Mouse (Mus musculus): Measurements from ENCODE around the gene Trpm8. TPM values are rescaled to one million over a fixed set of nuclear protein-coding genes. Genes with fewer than 3 reads are reported as not detected.

Gene Trpm8
- total RNA-seq, 2 experiments from 2014 or later: 0.26 to 0.30 TPM

DNA sequence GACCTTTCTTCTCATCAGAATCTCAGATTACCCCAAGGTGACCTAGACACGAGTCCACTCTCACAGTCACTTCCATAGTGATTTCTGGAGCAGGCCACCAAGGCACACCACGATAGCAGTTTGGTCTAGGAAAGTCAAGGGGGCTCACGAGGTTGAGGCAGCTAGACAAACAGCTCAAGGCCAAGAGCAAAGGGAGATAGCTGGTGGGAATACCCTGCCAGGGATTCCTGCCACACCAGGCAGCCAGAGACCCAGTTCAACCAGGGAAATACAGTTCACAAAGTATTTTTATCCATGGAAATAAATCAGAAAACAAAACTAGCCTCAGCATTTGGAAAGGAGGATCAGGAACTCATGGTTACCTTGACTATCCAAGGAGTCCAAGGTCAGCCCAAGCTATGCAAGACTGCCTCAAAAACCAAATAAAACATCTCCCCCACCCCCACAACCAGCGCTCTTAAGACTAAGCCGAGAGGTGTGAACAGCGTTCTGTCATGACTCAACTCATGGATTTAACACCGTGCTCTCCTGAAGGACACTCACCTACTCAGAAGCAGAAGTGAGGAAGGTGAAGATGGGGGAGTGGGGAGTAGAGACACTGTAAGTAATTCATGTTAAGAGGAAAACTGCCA is 13.1 kb upstream of the Trpm8 start:
- no peak for DNase-seq (ENCODE audit: low spot score in 2 of 2)

DNA sequence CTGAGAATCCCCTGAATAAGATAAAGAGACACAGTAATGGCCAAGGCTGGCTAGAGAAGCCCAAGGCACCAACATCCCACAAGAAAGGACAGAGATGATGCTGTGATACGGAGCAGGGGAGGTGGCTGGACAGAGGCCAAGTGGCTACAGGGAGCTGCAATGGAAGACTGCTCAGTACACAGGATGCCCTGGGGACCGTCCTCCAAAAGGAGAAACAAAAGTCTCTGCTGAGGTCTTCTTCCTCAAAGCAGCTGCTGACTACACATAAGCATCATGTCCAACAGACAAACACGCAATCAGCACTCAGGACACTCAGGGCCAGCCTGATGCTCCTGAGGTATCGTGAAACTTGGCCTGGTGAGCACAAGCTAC is 12.6 kb upstream of the Trpm8 start:
- DNase-seq (ENCODE audit: low spot score in 2 of 2): no peak

DNA sequence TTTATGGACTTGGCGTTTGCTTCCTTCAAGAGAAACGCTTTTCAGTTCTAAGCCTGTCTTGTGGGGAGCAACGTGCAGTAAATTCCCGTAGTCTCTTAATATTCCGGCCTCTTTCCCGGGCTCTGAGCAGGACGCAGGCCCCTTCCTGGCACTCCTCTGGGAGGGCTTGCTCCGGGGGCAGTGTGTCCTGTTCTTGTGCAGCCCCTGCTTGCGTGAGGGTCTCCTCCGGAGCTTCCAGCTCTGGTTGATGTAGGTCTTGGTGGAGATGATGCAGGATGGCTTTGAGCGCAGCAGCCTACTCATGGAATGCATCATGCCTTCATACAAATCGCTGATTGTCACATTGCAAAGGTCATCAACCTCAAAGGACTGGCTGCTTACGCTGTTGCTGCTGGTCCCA is 11.3 kb upstream of the Trpm8 start:
- DNase-seq (ENCODE audit: low spot score in 2 of 2): no peak

DNA sequence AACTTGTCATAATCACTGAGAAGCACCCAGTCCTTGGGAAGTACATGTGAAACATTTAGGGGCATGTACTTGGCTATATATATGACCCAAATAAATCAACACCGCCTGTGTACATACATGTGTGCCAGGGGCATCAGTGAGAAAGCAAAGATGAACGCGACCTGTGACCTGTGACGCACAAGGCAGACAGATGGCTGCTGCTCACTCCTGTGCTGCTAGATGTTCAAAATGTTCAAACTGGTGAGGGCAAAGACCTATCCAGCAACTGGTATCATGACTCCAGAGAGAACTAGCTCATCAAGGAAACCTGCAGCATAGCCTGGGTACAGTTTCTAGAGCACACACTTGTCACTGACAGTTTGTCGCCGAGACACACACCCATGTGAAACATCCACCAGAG is 10.0 kb upstream of the Trpm8 start:
- no peak for DNase-seq (ENCODE audit: low spot score in 2 of 2)

DNA sequence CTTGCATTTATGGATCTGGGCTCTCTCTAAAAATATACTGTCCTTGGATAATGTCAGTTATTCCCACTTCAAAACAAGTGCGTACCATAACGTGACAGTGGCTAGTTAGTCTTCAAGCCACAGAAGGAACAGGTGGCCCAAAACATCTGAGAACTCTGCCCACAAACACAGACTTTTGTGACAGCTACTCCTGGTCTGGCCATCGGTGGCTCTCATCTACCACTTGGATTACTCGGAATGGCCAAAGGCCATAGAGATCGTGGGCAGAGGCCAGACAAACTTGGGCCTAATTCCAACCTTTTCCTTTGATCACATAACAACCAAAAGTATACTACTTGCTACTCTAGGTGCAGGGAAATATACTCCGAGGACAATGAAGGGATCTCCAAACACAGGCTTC is 9.4 kb upstream of the Trpm8 start:
- no peak for DNase-seq (ENCODE audit: low spot score in 2 of 2)

DNA sequence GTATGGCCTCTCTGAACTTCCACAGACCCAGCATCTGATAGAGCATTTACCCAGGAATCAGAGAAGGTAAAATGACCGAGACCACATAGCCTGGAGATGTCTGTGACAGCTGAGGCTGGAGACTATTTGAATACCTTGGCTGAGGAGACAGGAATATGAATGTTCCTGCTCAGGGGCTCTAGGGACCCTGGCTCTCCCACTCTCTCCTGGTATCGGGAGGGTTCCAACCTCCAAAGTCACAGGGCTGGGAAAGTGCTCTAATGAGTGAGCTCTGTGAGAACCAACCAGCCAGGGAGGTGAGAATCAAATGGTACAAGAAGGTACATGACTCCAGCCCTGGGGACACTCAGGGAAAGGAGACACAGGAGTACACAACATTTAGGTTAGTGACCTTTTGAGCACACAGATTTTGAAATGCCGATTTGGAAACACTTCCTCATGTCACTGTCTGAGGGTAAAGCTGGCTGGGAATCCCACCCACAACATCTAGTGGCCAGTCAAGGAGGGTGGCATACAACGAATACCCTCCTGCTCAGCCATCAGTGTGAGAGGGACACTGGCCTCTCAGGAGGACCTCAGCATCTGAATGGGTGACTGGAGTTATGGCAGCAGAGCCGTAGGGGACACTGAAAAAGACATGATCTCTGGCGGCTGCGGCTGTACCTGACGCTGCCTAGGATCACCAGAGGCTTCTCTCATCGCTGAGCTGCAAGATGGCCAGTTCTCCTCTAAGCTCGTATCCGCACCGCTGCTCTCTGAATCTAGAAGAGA is 7.7 kb upstream of the Trpm8 start:
- no peak for DNase-seq (ENCODE audit: low spot score in 2 of 2)

DNA sequence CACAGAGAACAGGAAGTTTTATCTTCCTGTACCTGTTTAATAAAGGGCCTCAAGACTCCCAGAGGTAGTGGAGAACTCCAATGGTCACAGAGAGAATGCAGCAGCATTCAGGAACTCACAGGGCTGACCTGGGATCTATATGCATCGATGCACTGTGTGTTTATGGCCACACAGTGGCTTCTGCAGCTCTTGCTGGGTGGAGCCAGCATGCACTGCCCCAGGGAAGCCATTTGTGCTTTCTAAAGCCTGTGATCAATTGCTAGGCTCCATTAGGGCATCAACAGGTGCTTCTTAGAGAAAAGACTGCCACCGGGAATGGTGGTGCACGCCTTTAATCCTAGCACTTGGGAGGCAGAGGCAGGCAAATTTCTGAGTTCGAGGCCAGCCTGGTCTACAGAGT is 4.6 kb upstream of the Trpm8 start:
- no peak for DNase-seq (ENCODE audit: low spot score in 2 of 2)

DNA sequence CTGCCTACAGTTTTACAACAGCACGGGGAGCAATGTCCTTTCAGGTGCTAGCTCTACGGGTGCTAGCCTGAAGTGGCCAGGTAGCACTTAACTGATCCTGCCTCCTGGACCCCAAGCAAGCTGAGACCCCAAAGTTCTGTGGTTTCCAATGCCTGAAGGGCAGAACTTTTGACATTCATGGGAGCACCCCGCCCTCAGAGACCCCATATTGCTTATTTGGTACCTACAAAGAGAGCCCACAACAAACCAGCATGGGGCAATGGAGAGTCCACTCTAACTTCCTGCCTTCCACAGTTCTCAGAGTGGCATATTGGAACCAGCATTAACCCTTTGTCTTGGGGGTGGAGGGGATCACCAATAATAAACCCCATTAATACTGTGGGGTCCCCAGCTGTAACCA is 4.1 kb upstream of the Trpm8 start:
- peak in 1 of 2 experiments; percentile 3 for DNase-seq (ENCODE audit: low spot score in 2 of 2)

DNA sequence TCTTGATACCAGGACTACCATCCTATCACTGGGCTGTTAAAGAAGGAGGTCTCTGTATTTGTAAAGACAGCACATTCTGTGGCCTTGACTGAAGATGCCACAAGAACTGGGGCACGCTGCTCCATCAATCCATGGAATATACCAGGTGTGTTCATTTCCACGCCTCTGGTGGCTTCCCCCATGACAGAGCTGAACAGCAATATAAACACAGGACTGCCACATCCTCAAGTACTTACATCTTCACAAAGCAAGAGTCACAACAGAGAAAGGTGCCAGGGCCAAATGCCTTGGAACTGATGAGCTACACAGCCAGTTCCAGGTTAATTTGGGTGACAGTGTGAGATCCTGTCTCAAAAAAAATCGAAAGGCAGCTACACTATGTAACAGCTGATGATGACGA is 3.6 kb upstream of the Trpm8 start:
- peak in 1 of 2 experiments; percentile 5 for DNase-seq (ENCODE audit: low spot score in 2 of 2)

DNA sequence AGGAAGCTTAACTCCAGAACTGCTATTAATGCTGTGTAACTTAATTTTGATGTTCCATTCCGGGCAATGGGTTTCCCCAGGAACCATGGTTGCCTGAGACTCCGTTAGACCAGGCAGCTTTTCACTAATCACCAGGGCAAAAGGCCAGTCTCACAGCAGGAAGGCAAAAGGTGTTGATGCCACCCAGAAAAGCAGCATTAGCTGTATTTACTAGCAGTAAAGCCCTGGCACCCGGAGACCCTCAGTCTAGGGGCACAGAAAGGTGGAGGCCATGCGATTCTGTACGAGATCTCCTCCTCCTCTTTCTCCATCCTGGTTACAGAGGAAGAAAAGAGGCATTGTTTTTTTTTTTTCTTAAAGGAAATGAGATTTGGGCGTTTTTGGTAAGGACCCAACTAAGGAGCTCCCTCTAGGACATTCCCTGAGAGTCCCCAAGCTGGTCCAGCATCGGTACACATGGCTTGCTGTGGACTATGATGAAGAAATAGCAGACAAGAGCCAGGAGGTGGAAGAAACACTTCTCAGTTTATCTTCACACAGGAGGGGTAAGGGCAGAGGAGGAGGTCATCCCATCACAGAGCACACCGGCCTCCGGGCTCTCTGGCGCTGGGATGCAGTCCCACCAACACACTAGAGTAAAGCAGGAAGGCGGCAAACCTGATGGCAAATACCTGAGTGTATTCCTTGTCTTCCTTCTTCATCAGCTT is 2.9 kb upstream of the Trpm8 start:
- DNase-seq (ENCODE audit: low spot score in 2 of 2): peak in 1 of 2 experiments; percentile 11

DNA sequence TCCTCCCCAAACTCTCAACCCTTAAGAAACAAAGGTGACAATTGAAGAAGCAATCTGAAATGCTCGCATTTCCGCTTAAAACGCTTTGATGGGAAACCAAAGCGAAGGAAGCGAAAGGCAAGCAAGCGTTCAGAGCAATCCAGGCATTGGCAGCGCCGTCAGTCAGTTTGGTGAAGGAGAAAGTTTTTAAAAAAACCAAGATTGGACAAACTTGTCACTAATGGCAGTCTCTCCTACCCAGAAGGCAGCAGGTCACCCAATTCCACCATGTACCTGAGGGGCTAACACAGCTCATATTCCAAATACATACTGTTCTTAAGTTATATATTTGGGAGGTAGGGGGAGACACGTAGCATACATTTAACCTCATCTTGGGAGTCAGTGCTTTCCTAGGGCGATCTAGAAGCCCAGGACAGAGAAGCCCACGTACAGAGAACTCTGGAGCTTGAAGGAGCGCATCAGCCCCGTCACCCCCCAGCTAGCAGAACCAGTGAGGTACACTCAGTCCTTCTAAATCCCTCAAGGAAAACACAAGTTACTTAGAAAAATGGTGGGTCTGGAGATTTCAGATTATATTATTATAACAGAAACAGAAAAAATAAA is 2.3 kb upstream of the Trpm8 start:
- peak in 1 of 2 experiments; percentile 3 for DNase-seq (ENCODE audit: low spot score in 2 of 2)

DNA sequence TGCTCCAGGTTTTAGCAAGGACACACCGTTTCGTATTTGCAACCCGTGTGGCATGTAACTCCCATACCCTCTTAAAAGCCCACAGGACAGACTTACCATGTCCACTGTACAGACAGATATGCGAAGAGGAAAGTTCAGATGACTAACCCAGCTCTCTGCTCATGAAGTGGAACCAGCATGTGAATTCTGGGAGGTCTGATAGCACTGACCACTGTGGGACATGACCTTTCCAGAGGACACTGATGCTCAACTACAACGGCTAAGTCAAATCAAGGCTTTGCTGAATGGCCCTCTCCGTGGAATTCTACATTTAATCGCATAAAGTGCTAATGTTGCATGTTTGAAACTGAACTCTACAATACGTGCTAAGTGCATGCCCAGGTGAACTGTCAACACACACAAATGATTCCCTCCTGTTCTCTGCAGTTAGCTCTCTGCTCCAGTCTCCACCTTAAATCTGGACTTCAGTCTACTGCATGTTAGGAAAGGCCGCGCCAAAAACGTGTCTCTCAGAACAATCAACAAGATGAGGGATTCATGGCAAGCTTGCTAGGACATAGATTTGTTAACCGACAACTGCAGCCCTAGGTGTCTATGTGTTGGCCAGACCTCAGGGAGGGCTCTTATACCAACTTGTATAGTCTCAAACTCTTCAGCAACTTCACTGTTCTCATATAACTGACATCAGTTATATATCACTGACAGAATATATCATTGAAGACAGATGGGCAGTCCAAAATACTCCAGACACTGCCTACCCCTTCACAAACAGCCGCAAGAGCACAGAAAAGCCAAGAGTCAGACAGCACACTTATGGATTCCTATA is 1.6 kb upstream of the Trpm8 start:
- DNase-seq (ENCODE audit: low spot score in 2 of 2): peak in 1 of 2 experiments; percentile 7

DNA sequence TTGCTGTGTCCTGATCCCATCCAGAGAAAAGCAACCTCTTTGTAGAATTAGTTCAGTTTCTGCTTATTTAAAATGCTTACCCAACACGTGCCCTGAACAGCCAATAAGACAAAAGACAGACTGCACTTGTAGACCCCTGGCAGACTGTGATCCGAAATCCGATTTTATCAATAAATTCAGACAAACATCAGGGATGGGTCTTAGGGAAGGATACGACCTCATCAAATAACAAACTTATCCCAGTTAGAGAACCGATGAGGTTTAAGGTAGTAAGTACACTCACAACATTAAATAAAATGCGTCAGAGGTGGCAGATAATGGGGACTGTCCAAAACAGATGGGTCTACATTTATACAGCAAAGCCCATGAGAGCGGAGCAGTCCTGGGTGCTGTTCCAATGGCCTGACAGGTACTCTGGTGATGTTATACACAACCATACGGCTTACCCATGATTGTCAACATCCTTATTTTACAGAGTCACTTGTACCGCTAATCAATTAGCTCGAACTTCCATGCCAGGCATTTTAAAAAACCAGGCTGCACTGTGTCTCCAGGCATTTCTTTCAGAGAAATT is 850 bp upstream of the Trpm8 start:
- no peak for DNase-seq (ENCODE audit: low spot score in 2 of 2)

DNA sequence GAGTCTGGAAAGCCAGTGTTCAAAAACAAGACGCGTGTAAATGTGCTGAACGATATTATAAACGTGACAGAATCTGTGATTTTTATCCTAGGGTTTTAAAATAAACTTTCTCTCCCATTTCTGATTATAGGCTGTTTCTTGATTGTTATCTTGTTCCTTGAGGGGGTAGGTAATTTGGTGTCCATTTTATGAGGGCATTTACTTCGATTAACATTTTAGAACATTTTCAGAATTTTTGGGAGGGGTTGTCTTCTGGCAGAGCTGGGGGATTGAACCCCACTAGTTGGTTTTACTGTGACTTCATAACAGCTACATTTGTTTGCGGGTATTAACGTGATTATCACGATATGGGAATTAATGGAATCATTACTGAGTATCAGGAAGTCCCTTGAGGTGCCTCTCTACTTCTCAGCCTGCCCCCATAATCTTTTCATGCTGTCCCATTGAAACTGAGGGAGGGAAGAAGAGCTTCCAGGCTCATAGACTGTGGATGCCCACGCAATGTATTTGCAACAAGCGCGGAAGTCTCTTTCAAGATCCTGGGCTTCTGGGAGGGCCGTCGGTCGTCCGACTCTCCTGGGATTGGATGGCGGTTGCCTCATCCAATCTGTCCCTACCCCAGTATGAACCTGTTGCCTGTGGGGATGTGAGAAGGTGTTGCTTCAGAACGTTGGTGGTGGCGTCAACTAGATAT is 504 bp downstream of the Trpm8 start:
- DNase-seq (ENCODE audit: low spot score in 2 of 2): peak in 1 of 2 experiments; percentile 12

DNA sequence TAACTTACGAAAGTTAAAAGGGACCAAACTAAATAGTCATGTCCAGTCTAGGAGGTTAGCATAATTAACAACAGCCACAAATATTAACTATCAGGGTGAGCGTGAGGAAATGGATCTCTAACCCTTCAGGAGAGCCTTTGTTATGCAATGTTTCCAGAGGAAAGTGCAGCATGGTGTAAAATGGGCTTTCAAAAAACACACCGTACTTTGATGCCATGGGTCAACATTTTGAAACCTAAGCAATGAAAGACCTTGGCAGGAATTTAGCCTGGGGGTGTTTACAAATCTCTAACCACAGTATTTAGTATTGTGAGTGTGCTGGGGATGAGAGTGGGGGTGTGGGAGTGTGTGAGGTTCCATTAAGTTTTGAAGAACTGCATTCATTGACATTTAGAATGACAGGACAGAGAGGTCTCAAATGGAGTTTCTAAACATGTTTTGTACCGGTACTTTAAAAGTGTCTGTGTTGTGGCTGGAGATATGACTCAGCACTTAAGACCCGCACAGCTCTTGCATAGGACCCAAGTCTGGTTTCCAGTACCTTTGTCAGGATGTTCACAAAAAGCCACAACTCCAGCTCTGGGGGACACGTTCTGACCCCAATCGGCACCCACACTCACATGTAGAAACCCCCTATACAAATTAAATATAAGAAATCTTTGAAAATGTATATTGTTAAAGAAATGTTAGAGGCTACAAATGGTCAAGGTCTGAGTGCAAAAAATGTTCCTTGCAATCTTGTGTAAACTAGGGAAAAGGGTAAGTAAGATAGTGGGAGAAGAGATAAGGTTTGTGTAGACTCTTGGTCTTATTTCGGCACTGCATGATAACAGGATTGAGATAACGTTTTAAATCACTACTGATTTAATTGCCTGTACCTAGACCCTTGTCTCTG is 1.9 kb downstream of the Trpm8 start:
- peak in 1 of 2 experiments; percentile 2 for DNase-seq (ENCODE audit: low spot score in 2 of 2)

DNA sequence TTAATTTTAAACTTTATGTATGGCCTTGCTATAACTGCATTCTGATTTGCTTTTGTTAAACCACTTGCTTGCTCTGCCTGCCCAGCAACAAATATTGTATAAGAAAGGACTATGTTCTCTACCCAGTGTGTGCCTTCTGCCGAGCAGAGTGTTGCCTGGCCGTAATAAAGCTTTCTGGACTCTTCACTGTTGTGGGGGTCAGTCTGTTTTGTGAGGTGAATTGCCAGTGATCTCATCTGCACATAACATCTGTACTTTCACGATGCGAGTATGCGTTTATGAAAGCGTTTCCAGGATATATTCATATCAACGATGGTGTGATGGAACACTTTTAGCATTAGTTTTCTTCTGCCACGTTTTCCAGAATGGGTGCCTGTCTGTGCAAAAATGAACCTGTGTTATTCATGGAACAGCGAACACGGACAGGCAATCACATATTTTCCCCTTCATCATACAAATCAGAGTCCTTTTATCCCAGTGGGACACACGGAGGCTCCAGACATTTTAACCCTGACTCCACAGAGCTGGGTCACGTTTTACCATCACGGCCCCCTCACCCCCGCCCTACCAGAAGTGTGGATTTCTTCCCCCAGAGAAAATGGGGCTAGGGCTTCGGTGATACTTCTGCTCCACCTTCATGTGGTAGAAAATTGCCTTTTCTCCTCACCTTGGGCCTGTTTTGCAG is 2.7 kb downstream of the Trpm8 start:
- peak in 1 of 2 experiments; percentile 5 for DNase-seq (ENCODE audit: low spot score in 2 of 2)

DNA sequence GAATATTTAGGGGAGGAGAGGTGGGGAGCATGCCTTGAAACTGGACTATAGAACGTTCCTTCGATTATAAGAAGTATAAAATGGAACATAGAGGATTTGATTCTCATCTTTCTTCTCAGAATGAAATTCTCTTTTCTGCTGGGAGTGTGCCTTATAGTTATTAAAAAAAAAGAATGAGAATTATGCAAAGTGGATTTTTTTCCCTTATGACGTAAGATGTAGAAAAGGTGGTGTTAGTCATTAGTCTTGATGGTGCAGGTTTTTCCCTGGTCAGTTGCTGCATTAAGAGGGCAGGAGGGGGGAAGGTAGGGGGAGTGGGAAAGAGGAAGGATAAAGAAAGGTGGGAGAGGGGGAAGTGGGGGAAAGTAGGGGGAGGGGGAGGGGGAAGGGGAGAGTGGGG is 4.8 kb downstream of the Trpm8 start:
- DNase-seq (ENCODE audit: low spot score in 2 of 2): no peak

All from left cerebral cortex, adult 18-20 months (tissue).